Mouse (Mus musculus) large intestine, adult 2 months (tissue): ENCODE data around the gene Zfp839. TPM values are rescaled to one million over a fixed set of nuclear protein-coding genes. Genes with fewer than 3 reads are reported as not detected.
A peak's percentile ranks its signal among the peaks of the same experiment; 100 is the strongest.

Experiments
- DNase-seq: peaks from one replicate; pipeline ENCODE4 v3.0.0-alpha.2; 2012; ENCODE audit warnings: low read depth, low spot score
- WGBS: fragments of 180-500 bp; shearing (Covaris S2); methylation state at CpG from one replicate; pipeline ENCODE4 v1.1.7; 2018; 5-methylcytosine and 5-hydroxymethylcytosine counted together
- polyA plus RNA-seq: library from polyadenylated mRNA; depleted of rRNA; stranded (reverse); fragments of >200 nt; gene quantifications from 2 replicates; pipeline ENCODE4 v1.2.3, GENCODE M21; 2012; rRNA removed

Gene Zfp839
- 3.3 and 5.7 TPM in 2 replicates for polyA plus RNA-seq

GRCm38 (mm10) chr12:110850010-110850928 lies at the start of gene Zfp839:
Gene Zfp839, plus strand, starts transcription at chr12:110850253.
- DNase-seq = no peak
- WGBS = under 1% methylated on average over 87 of the region's 89 CpGs

GRCm38 (mm10) chr12:110801876-110802464 lies 48.1 kb upstream of the Zfp839 start:
- WGBS = 80% methylated on average over 10 of the region's 10 CpGs
- no peak for DNase-seq

GRCm38 (mm10) chr12:110802674-110803297 lies 47.3 kb upstream of the Zfp839 start:
- no peak for DNase-seq
- 72% methylated on average over 5 of the region's 5 CpGs for WGBS

GRCm38 (mm10) chr12:110804261-110804660 lies 45.8 kb upstream of the Zfp839 start:
- 79% methylated on average over 10 of the region's 10 CpGs for WGBS
- DNase-seq = no peak

GRCm38 (mm10) chr12:110806301-110806970 lies 43.6 kb upstream of the Zfp839 start:
- WGBS = 83% methylated on average over 3 of the region's 3 CpGs
- no peak for DNase-seq

GRCm38 (mm10) chr12:110808430-110808829 lies 41.6 kb upstream of the Zfp839 start:
- 84% methylated on average over 10 of the region's 10 CpGs for WGBS
- no peak for DNase-seq

- no peak for DNase-seq
- 79% methylated on average over 5 of the region's 5 CpGs for WGBS
Observed at GRCm38 (mm10) chr12:110808848-110809247, 41.2 kb upstream of the Zfp839 start.

GRCm38 (mm10) chr12:110813132-110813531 lies 36.9 kb upstream of the Zfp839 start:
- no peak for DNase-seq
- WGBS = 66% methylated on average over 9 of the region's 9 CpGs

- WGBS = 87% methylated on average over 6 of the region's 6 CpGs
- no peak for DNase-seq
Observed at GRCm38 (mm10) chr12:110813624-110814023, 36.4 kb upstream of the Zfp839 start.

GRCm38 (mm10) chr12:110814924-110815323 lies 35.1 kb upstream of the Zfp839 start:
- WGBS = 29% methylated on average over 17 of the region's 17 CpGs
- peak; percentile 7 for DNase-seq

GRCm38 (mm10) chr12:110816833-110817232 lies 33.2 kb upstream of the Zfp839 start:
- whole genome bisulfite sequencing = 69% methylated on average over 2 of the region's 2 CpGs
- DNase-seq = no peak

GRCm38 (mm10) chr12:110819367-110819766 lies 30.7 kb upstream of the Zfp839 start:
- WGBS = 74% methylated on average over 8 of the region's 8 CpGs
- no peak for DNase-seq

- WGBS = 85% methylated on average over 2 of the region's 2 CpGs
- no peak for DNase-seq
Observed at GRCm38 (mm10) chr12:110821787-110822186, 28.3 kb upstream of the Zfp839 start.

- DNase-seq = no peak
- 83% methylated on average over 7 of the region's 7 CpGs for WGBS
Observed at GRCm38 (mm10) chr12:110822366-110822765, 27.7 kb upstream of the Zfp839 start.

GRCm38 (mm10) chr12:110828908-110829307 lies 21.1 kb upstream of the Zfp839 start:
- 97% methylated on average over 4 of the region's 4 CpGs for WGBS
- no peak for DNase-seq

- WGBS = 83% methylated on average over 11 of the region's 11 CpGs
- no peak for DNase-seq
Observed at GRCm38 (mm10) chr12:110830293-110831024, 19.6 kb upstream of the Zfp839 start.

GRCm38 (mm10) chr12:110835182-110835581 lies 14.9 kb upstream of the Zfp839 start:
- no peak for DNase-seq
- WGBS = 94% methylated on average over 3 of the region's 3 CpGs

- DNase-seq = no peak
- WGBS = 31% methylated on average over 6 of the region's 6 CpGs
Observed at GRCm38 (mm10) chr12:110836729-110837128, 13.3 kb upstream of the Zfp839 start.

GRCm38 (mm10) chr12:110837192-110837841 lies 12.7 kb upstream of the Zfp839 start:
- WGBS = 55% methylated on average over 5 of the region's 5 CpGs
- DNase-seq = no peak
